Mouse (Mus musculus): ENCODE measurements at regions not wholly inside any gene's neighbourhood (a gene's known extent, or its start where the extent isn't known, plus 50 kb on each side); places are given as distances from the start of the nearest gene placed in this dataset.
A peak's percentile ranks its signal among the peaks of the same experiment; 100 is the strongest.

DNA sequence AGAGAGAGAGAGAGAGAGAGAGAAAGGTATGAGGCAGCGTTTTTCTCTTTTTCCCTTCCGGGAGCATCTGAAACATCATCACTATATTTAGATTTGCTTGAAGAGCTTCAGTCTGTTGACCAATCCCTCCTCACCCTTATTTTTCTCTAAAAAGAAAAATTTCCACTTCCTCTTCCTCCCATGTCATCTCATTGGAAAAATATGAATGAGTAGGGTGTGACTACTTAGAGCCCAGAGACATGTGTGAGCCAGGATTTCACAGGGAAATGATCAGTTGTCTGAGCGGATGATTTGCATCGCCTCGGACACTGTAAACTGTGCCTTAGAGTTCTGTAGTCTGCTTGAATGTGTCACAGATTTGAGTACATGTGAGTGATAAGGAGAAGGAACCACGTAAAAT is 111.3 kb upstream of the Ptger4 start:
- no peak for ATAC-seq (ENCODE audit: low FRiP score, low read depth)
- WGBS = 96% methylated on average over 6 of the region's 6 CpGs
- H3K27ac ChIP-seq (replicated peaks) = no peak overlapping the region

GRCm38 (mm10) chr15:5354328-5354727 is 110.3 kb upstream of the Ptger4 start:
- Histone ChIP-seq H3K9me3 (no peaks in the 10 kb centered on the region), H3K27ac (replicated peaks) (no peak overlapping the region), H3K36me3 (no peaks in the 10 kb centered on the region), H3K27me3 (no peaks in the 10 kb centered on the region), H3K4me2 (no peak overlapping the region), H3K4me3 (no peak overlapping the region), H3K9ac (no peak overlapping the region), H3K4me1 (replicated peaks) (no peaks in the 10 kb centered on the region)
- ATAC-seq (ENCODE audit: low FRiP score, low read depth) = no peak
- WGBS = 69% methylated on average over 7 of the region's 7 CpGs

More for the DNA sequence above, 111.3 kb upstream of the Ptger4 start:
- no peaks in the 10 kb centered on the region for H3K9me3 ChIP-seq
- no peaks in the 10 kb centered on the region for H3K4me1 ChIP-seq (replicated peaks)
- H3K36me3 ChIP-seq = no peaks in the 10 kb centered on the region
- H3K27me3 ChIP-seq = no peaks in the 10 kb centered on the region
- H3K4me3 ChIP-seq = no peak overlapping the region
- no peak overlapping the region for H3K4me2 ChIP-seq
- H3K9ac ChIP-seq = no peak overlapping the region

DNA sequence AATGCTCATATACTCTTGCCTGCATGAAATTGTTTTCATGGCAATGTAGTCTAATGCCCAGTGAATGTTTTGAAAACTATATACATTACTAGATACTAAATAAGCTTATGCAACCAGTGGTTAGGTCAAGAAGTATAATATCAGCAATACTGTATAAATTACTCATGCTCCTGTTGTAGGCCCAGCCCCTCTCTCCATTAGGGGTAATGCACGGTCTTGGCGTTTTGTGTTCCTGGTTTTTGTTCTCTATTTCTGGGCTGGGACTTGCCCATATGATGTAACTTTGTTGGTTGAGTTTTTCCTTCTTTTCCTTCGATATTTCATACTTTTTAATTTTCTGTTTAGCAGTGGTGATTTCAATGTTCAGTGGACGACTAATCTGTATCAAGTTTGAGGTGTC is 104.9 kb upstream of the Ptger4 start:
- no peaks in the 10 kb centered on the region for H3K9me3 ChIP-seq
- WGBS = 94% methylated on average over 4 of the region's 4 CpGs
- H3K4me3 ChIP-seq = no peak overlapping the region
- H3K27me3 ChIP-seq = no peaks in the 10 kb centered on the region
- H3K4me2 ChIP-seq = no peak overlapping the region
- H3K36me3 ChIP-seq = no peaks in the 10 kb centered on the region
- H3K4me1 ChIP-seq (replicated peaks) = no peaks in the 10 kb centered on the region
- H3K27ac ChIP-seq (replicated peaks) = no peak overlapping the region
- H3K9ac ChIP-seq = no peak overlapping the region
- no peak for ATAC-seq (ENCODE audit: low FRiP score, low read depth)

DNA sequence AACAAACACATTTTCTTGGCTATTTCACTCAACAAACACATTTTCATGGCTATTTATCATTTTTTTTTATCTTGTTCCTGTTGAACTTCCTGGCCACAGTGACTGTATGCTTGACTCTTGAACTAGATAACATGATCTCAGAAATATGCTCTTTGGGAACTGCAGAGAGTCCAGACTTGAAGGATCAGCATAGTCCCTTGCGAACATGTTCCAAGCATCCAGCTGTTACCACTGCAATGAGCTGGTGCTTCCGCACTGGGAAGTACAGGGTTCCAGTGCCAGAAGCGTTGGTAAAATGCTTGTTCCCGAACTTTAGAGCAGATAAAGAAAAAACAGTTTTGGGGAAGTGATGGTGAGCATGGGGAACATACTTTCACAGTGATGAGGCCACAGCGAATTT is 103.7 kb upstream of the Ptger4 start:
- Histone ChIP-seq H3K36me3 (no peaks in the 10 kb centered on the region), H3K4me3 (no peak overlapping the region), H3K27ac (replicated peaks) (no peak overlapping the region), H3K9ac (no peak overlapping the region), H3K9me3 (no peaks in the 10 kb centered on the region), H3K27me3 (no peaks in the 10 kb centered on the region), H3K4me1 (replicated peaks) (no peaks in the 10 kb centered on the region), H3K4me2 (no peak overlapping the region)
- ATAC-seq (ENCODE audit: low FRiP score, low read depth) = no peak
- 91% methylated on average over 5 of the region's 5 CpGs for WGBS

DNA sequence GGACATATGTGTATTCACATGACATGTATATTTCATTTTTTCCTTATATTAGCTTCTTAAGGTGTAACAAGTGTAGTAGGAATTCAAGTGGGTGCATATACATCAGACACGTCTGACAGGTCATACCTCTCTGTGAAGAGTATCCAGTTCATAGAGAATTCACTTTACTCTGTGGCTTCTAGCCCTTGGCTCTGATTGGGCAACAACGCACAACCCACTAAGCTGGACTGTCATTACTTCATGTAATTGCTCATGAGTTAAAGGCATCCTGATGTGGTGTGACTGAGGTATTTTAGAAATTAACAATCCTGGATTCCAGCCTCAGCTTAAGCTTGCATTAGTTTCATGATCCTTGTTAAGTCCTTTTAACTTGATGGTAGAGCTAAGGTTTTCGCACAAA is 103.0 kb upstream of the Ptger4 start:
- no peaks in the 10 kb centered on the region for H3K9me3 ChIP-seq
- whole genome bisulfite sequencing = 94% methylated on average over 3 of the region's 3 CpGs

GRCm38 (mm10) chr15:5343794-5344193 is 99.8 kb upstream of the Ptger4 start:
- H3K4me3 ChIP-seq = no peak overlapping the region
- H3K27me3 ChIP-seq = no peaks in the 10 kb centered on the region
- H3K9me3 ChIP-seq = no peaks in the 10 kb centered on the region
- no peak overlapping the region for H3K27ac ChIP-seq (replicated peaks)
- no peaks in the 10 kb centered on the region for H3K36me3 ChIP-seq
- H3K4me2 ChIP-seq = no peak overlapping the region
- H3K4me1 ChIP-seq (replicated peaks) = no peaks in the 10 kb centered on the region
- H3K9ac ChIP-seq = no peak overlapping the region
- 84% methylated on average over 6 of the region's 6 CpGs for WGBS
- no peak for ATAC-seq (ENCODE audit: low FRiP score, low read depth)

More for the DNA sequence above, 103.0 kb upstream of the Ptger4 start:
- no peak for ATAC-seq (ENCODE audit: low FRiP score, low read depth)
- H3K4me3 ChIP-seq = no peak overlapping the region
- no peak overlapping the region for H3K27ac ChIP-seq (replicated peaks)
- H3K9ac ChIP-seq = no peak overlapping the region
- H3K4me1 ChIP-seq (replicated peaks) = no peaks in the 10 kb centered on the region
- no peaks in the 10 kb centered on the region for H3K27me3 ChIP-seq
- H3K36me3 ChIP-seq = no peaks in the 10 kb centered on the region
- H3K4me2 ChIP-seq = no peak overlapping the region

DNA sequence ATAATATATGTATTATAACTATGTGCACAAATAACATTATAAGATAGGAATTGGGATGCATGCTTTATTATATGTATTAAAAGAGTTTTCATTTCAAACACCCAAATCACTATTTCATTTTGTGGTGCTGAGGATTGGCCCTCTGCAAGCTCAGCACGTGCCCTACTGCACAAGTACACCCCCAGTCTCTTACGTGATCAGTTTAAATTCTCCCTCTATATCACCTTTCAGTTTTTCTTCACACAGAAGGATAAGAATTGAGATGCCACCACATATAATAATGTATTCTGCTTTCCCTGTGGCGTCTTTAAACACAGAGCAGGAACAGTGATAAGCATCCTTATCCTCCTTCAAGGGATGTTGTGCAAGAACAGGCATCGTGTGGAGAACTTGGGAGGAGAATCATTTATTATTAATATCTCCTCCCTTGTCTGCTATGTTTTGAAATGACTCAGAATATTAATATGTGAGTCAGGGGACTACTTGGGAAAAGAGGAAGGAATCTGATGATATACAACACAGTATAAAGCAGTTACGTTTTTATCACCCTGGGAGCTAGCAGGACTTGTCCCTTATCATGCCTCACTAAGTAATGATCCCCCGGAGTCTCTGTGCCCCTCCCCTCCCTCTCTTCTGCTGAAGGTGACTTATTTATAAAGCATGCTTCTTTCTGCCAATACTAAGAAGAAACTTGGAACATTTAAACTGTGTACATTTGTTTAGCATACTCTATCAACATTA is 91.7 kb upstream of the Ptger4 start:
- ATAC-seq (ENCODE audit: low FRiP score, low read depth) = 0 out of 2 replicates have a peak, but pooled peaks have one; percentile 45

GRCm38 (mm10) chr15:5326996-5327395 is 83.0 kb upstream of the Ptger4 start:
- no peak for ATAC-seq (ENCODE audit: low FRiP score, low read depth)
- Histone ChIP-seq H3K4me3 (no peak overlapping the region), H3K4me1 (replicated peaks) (no peaks in the 10 kb centered on the region), H3K27me3 (no peaks in the 10 kb centered on the region), H3K9me3 (no peaks in the 10 kb centered on the region), H3K27ac (replicated peaks) (no peak overlapping the region), H3K4me2 (no peak overlapping the region), H3K9ac (no peak overlapping the region), H3K36me3 (no peaks in the 10 kb centered on the region)
- 75% methylated on average over 4 of the region's 4 CpGs for WGBS

More for the DNA sequence above, 91.7 kb upstream of the Ptger4 start:
- no peaks in the 10 kb centered on the region for H3K4me1 ChIP-seq (replicated peaks)
- no peaks in the 10 kb centered on the region for H3K36me3 ChIP-seq
- H3K4me2 ChIP-seq = no peak overlapping the region
- H3K9me3 ChIP-seq = 0 out of 2 replicates have a peak, but pooled peaks cover 6% of the 10 kb centered on the region
- H3K4me3 ChIP-seq = no peak overlapping the region
- no peak overlapping the region for H3K27ac ChIP-seq (replicated peaks)
- H3K27me3 ChIP-seq = no peaks in the 10 kb centered on the region
- no peak overlapping the region for H3K9ac ChIP-seq
- 67% methylated on average over 6 of the region's 6 CpGs for WGBS

DNA sequence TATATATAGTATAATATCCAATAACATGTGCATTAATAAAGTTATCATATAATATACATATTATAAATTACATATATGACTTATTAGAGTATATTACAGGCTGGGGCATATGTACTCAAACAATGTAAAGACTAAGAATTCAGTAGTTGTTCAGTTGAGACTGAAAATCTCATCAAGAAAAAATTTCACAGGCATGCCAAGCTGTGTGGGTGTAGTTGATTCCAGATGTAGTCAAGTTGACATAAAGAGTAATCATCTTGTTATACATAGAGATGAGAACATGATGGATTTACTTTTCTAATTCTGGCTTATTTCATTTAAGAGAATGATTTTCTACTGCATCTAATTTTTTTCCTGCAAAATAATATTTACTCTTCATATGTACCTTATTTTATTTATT is 77.7 kb upstream of the Ptger4 start:
- H3K9ac ChIP-seq = no peak overlapping the region
- H3K36me3 ChIP-seq = no peaks in the 10 kb centered on the region
- ATAC-seq (ENCODE audit: low FRiP score, low read depth) = no peak

GRCm38 (mm10) chr15:5312231-5312630 is 68.2 kb upstream of the Ptger4 start:
- H3K4me3 ChIP-seq = no peak overlapping the region
- no peak overlapping the region for H3K27ac ChIP-seq (replicated peaks)
- ATAC-seq (ENCODE audit: low FRiP score, low read depth) = no peak
- 72% methylated on average over 6 of the region's 6 CpGs for WGBS
- H3K4me1 ChIP-seq (replicated peaks) = no peaks in the 10 kb centered on the region
- no peak overlapping the region for H3K9ac ChIP-seq
- H3K27me3 ChIP-seq = no peaks in the 10 kb centered on the region
- H3K9me3 ChIP-seq = no peaks in the 10 kb centered on the region
- H3K36me3 ChIP-seq = no peaks in the 10 kb centered on the region
- H3K4me2 ChIP-seq = no peak overlapping the region

More for the DNA sequence above, 77.7 kb upstream of the Ptger4 start:
- Histone ChIP-seq H3K4me2 (no peak overlapping the region), H3K4me1 (replicated peaks) (no peaks in the 10 kb centered on the region), H3K9me3 (no peaks in the 10 kb centered on the region), H3K27me3 (no peaks in the 10 kb centered on the region), H3K4me3 (no peak overlapping the region), H3K27ac (replicated peaks) (no peak overlapping the region)

GRCm38 (mm10) chr15:5310035-5310434 is 66.0 kb upstream of the Ptger4 start:
- no peak overlapping the region for H3K4me2 ChIP-seq
- WGBS = 98% methylated on average over 3 of the region's 3 CpGs
- no peak for ATAC-seq (ENCODE audit: low FRiP score, low read depth)
- H3K4me3 ChIP-seq = no peak overlapping the region
- no peaks in the 10 kb centered on the region for H3K4me1 ChIP-seq (replicated peaks)
- no peaks in the 10 kb centered on the region for H3K9me3 ChIP-seq
- H3K9ac ChIP-seq = no peak overlapping the region
- no peaks in the 10 kb centered on the region for H3K36me3 ChIP-seq
- no peak overlapping the region for H3K27ac ChIP-seq (replicated peaks)
- H3K27me3 ChIP-seq = no peaks in the 10 kb centered on the region

- Histone ChIP-seq H3K4me2 (no peak overlapping the region), H3K36me3 (no peaks in the 10 kb centered on the region), H3K4me3 (no peak overlapping the region), H3K9ac (no peak overlapping the region), H3K27me3 (no peaks in the 10 kb centered on the region), H3K9me3 (no peaks in the 10 kb centered on the region), H3K4me1 (replicated peaks) (no peaks in the 10 kb centered on the region), H3K27ac (replicated peaks) (no peak overlapping the region)
- WGBS = 82% methylated on average over 2 of the region's 2 CpGs
- no peak for ATAC-seq (ENCODE audit: low FRiP score, low read depth)
Observed at GRCm38 (mm10) chr15:5302403-5302802, 58.4 kb upstream of the Ptger4 start.

DNA sequence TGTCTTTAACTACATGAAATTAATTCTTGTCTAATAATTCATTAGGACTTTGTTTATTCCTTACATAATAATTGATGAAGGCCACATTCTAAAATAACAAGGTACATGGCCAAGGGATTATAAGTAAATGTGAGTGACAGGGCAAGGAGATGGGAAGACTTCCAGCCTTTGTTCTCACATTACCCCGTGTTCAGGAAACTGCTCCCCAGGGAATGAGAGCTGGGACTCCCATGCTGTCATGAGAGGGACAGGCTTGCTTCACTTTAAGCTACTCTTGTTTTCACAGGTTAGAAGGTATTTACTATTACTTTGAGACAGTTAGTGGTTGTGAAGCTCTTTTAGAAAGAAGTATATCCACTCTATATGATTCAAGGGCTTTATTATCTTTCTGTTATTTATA is 55.8 kb upstream of the Ptger4 start:
- H3K9ac ChIP-seq = no peak overlapping the region
- 53% methylated on average over 1 of the region's 1 CpGs for WGBS

More for the DNA sequence above, 55.8 kb upstream of the Ptger4 start:
- ATAC-seq (ENCODE audit: low FRiP score, low read depth) = no peak
- Histone ChIP-seq H3K4me2 (no peak overlapping the region), H3K9me3 (no peaks in the 10 kb centered on the region), H3K36me3 (no peaks in the 10 kb centered on the region), H3K4me3 (no peak overlapping the region), H3K27me3 (no peaks in the 10 kb centered on the region), H3K4me1 (replicated peaks) (no peaks in the 10 kb centered on the region), H3K27ac (replicated peaks) (no peak overlapping the region)

Measured in hindbrain, embryonic 15.5 days (tissue).